Mouse (Mus musculus) CH12.LX (cell line): ENCODE results near the gene Rep15.

Experiments used
- CTCF ChIP-seq, 2 experiments: IDR thresholded peaks in 1 of 2; conservative IDR thresholded peaks in 1 of 2; 2 replicates each; pipeline ENCODE4 v1.5.1; 2011 to 2012; ENCODE audit warnings: low read depth in 2 of 2, low read length in 2 of 2, improper control_type of control experiment in 1 of 2, inconsistent platforms in 1 of 2, mild to moderate bottlenecking in 1 of 2, moderate library complexity in 1 of 2
- ELF1 ChIP-seq: IDR thresholded peaks from 2 replicates; pipeline ENCODE4 v1.6.1; 2014; ENCODE audit warnings: low read depth, mild to moderate bottlenecking, inconsistent platforms, low read length, improper control_type of control experiment
- EP300 ChIP-seq: IDR thresholded peaks from 2 replicates; pipeline ENCODE4 v1.6.1; 2011; ENCODE audit warnings: low read length, improper control_type of control experiment
- MAFK ChIP-seq: IDR thresholded peaks from 2 replicates; pipeline ENCODE4 v1.6.1; 2011; ENCODE audit warnings: low read length, improper control_type of control experiment; ENCODE audit not compliant: insufficient replicate concordance
- MAX ChIP-seq: IDR thresholded peaks from 2 replicates; pipeline ENCODE4 v1.6.1; 2011; ENCODE audit warnings: low read length, improper control_type of control experiment
- NRF1 ChIP-seq: IDR thresholded peaks from 2 replicates; pipeline ENCODE4 v1.6.1; 2014; ENCODE audit warnings: low read depth, mild to moderate bottlenecking, inconsistent platforms, low read length, improper control_type of control experiment, moderate library complexity
- POLR2A ChIP-seq: IDR thresholded peaks from 2 replicates; pipeline ENCODE4 v1.6.1; 2011; ENCODE audit warnings: low read depth, mild to moderate bottlenecking, improper control_type of control experiment, low read length
- RAD21 ChIP-seq: IDR thresholded peaks from 2 replicates; pipeline ENCODE4 v1.6.1; 2011; ENCODE audit warnings: low read depth, mild to moderate bottlenecking, low read length, improper control_type of control experiment, moderate library complexity
- TCF12 ChIP-seq: IDR thresholded peaks from 2 replicates; pipeline ENCODE4 v1.6.1; 2014; ENCODE audit warnings: low read depth, mild to moderate bottlenecking, inconsistent platforms, low read length, improper control_type of control experiment
- UBTF ChIP-seq: IDR thresholded peaks from 2 replicates; pipeline ENCODE4 v1.6.1; 2012; ENCODE audit warnings: low read depth, mild to moderate bottlenecking, inconsistent platforms, low read length, improper control_type of control experiment, moderate library complexity
- USF1 ChIP-seq: IDR thresholded peaks from 2 replicates; pipeline ENCODE4 v1.6.1; 2014; ENCODE audit warnings: low read depth, mild to moderate bottlenecking, inconsistent platforms, low read length, improper control_type of control experiment

GRCm38 (mm10) chr6:147064226-147064943 lies 32.0 kb downstream of the Rep15 start:
- TF ChIP-seq CTCF (conservative IDR thresholded peaks at IDR 0.05 in 1 of 2, IDR thresholded peaks at IDR 0.05 in 1 of 2; ENCODE audit: low read depth in 2 of 2, low read length in 2 of 2) (no peak), POLR2A (no peak), USF1 (no peak), EP300 (no peak), TCF12 (no peak), MAFK (no peak), NRF1 (no peak), ELF1 (no peak), UBTF (no peak), MAX (no peak), RAD21 (no peak)
